Mouse (Mus musculus): ENCODE results near the gene Ap3b2.
A peak's percentile ranks its signal among the peaks of the same experiment; 100 is the strongest.
"Not testable (repeated sequence)": the region's sequence is repeated elsewhere in the genome, so short reads cannot be mapped to it uniquely, and the experiment has no call there.

The Ap3b2 gene

DNA sequence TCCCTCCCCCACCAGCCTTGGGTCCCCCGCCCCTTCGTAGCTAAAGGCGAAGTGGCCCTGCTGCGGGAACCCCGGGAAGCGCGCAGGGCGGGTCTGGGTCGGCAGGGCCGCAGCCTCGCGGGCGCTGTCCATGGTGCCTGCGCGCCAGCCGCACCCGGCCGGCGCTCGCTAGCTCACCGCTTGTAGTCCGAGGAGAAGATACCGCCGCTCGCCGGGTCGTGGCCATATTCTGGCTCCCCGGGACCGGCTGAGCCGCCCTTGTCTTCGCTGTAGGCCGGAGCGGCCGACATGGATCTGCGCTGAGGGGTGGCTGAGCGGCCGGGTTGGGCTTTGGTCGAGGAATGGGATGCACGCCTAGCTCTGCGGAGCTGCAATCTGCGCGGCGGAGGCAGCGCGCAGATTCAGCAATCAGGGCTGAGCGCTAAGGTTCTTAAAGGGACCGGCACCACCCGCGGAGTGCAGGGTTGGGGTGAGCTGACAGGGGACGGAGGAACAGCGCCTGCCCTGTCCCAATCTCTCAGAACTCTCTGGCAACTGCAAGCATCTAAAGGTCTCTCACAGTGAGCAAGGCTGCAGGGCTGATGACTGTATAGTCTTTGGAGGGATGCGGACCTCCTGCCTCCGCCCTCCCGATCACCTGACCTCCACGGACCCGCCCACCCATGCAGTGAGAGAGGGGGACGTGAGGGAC, at the start of gene Ap3b2:
Gene Ap3b2 (minus strand): TSS at position 595 of the 691 bp plus-strand sequence.
- DNase-seq: peak; percentile 75

GRCm38 (mm10) chr7:81542934-81543333, 49.2 kb upstream of the Ap3b2 start:
- no peak for DNase-seq

DNA sequence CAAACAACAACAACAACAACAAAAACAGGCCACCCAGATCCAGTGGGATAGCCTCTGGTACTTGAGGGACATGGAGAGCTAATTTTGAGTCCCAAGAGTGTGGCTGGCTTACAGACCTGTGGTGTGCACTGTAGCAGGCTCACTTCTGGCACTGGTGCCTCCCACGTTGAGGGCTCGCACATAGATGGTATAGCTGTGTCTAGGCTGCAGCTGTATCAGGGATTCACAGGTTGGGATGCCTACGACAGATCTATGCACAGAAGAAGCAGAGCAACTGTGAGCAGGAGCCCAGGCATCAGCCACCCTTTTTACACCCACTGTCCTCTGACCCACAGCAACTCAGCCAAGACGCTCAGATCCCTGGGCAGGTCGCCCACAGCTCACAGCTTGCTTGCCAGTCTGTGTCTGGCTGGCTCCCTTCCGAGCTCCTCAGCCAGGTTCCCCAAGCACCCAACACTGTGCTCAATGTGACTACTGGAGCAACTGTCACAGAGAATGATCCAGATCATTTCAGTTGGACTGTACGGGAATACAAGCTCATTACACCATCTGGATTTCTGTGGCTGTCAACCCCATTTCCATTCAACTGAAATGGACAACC, 48.3 kb upstream of the Ap3b2 start:
- no peak for DNase-seq

DNA sequence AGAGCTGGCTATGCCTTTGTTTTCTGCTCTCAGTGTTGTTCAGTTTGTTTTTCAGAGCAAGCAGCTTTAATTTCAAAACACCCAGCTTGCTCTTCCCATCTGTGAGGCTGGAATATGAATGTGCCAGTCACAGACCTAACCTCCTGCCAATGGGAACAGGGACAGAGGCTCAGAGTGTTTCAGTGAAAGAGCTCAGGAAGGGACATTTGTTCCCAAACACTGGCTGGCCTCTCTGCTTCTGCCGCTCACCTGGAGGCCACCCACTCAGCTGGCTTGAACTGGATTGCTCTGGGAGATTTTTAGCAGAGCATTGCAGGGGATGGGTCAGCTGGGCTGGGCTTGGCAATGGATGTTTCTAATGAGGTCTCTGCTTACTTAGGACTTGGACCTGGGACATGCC, 47.3 kb upstream of the Ap3b2 start:
- no peak for DNase-seq

DNA sequence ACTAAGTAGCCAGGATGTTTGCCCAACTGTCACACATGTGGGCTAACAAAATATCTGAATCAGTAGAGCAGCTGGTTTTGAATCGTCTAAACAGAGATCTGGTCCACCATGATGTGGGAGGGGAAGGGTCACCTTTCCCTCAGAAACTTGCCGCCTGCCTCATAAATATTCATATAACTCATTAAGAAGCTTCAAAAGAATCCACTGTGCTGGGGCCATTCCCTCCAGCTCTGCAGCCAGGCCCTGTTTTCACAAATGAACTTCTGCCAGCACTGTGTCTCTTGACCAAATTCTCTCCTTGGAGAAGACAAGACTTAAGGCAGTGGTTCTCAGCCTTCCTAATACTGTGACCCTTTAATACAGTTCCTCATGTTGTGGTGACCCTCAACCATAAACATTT, 45.8 kb upstream of the Ap3b2 start:
- no peak for DNase-seq

DNA sequence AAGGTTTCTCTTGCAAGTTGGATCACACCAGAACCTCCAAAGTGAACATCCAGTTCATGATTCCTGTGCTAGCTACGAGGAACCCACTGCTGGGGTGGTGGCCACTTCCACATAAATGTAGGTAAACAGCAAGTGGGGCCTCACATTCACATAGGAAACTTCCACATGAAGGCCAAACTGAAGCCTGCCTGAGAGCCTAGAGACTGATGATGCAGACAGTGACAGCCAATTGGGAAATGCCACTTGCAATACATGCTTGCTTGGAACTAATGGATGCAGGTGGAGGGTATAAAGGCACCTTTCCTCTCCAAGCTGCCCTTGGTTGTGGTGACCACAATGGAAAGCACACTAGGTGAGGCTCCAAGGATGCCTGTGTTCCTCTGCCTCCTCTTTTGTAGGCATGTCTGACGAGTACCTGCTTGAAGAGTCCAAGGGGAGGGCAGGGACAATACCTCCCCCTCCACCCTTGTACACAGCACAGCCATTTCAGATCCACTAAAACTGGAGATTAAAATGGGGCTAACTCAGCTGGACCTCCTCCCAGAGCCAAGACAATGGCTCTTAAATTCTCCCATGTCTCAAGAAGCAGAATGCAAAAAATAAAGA, 44.4 kb upstream of the Ap3b2 start:
- peak; percentile 21 for DNase-seq

DNA sequence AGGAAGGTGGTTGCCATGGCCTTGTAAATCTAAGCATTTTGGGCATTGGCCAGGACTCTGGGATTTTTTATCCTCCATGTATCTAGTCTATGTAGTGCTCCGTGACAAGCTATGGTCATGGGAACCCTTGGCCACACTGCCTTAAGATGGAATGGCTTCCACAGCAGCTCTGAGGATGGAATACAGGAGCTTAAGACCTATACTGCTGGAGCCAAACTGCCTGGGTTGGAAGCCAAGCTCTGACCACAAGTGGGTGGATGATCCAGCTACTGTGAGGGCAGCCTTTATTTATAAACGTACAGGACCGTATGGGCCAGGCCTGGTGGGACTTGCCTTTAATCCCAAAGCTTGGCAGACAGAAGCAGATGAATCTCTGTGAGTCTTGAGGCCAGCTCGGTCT, 42.8 kb upstream of the Ap3b2 start:
- no peak for DNase-seq

DNA sequence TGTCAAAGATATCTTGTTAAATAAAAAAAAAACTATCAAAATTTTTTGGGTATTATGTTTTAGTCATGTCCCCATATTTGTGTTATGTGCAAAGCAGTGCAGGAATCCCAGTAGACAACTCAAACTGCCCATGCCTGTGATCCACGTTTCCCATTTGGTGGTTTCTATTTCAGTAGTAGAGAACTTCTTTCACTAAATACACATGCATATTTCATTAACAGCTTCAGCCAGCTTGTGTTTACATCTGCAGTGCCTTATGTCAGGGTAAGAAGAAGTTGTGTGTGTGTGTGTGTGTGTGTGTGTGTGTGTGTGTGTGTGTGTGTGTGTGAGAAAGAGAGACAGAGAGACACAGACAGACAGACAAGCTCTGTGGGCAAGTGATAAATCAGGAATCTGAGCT, 37.7 kb upstream of the Ap3b2 start:
- no peak for DNase-seq

- DNase-seq: no peak
Observed at GRCm38 (mm10) chr7:81528918-81529317, 35.2 kb upstream of the Ap3b2 start.

GRCm38 (mm10) chr7:81523663-81524017, 29.9 kb upstream of the Ap3b2 start:
- DNase-seq: no peak

DNA sequence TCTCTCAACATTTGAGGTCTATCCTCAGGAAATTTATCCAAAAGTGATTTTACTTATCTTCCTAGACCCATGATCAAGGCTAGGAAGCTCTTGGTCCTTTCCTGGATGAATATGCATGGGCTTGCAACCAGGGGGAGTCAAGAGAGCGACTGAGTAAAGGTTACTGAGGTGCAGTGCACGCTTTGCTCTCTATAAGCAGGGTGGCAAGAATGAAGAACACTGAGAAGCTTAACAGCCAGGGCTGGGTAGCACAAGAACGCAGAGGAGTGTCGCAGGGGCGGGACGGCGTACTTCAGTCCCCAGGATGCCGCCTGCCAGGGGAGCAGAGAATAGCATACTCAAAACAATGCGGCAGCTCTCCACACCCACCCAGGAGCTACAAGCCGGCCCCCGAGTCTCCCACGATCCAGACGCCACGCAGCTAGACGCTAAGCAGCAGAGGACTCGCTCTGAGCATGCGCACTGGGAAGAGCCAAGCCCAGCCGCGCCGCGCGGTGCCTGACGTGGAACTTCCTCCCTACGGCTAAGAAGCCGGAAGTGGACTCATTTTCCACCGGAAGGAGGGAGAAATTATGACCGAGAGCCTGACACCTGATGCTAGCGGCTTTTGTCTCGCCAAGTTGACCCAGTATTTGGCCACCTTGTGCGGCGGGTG, 29.4 kb upstream of the Ap3b2 start:
- DNase-seq: peak; percentile 91

DNA sequence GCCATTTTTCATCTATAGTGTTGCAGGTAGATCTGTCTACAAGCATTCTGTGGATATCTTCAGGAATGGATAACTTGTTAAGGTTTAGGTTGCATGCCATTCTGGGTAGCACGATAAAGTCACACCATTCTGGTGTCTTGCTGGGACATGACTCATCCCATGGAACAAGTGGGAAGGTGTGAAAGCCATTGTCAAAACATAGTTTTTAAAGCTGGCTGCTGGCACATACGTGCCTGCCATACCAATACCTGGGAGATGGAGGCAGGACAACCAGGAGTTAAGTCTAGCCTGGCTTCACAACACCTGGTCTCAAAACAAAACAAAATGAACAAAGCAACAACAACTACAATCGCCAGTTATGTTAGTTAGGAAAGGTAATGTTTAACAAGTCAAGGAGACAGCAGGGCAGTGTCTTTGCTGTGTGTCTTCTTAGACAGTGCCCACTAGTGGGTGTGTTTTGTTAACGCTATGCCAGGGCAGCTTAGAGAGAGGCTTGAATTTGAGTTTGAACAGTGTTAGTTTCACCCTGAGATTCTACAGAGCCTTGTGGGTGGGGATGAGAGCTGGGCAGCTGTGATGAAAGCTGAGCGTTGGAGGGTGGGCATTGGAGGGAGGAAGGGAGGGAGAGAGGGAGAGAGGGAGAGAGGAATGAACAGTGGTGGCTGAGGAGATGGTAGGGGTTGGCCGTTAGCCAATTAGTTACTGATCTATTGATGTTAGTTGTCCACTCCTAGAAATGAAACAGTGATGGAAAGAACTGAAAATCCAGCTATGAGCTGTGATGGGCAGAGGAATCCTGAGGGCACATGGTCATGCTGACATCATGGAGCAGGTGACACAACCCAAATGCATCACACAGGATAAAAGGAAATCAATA, 22.7 kb upstream of the Ap3b2 start:
- peak; percentile 28 for DNase-seq

DNA sequence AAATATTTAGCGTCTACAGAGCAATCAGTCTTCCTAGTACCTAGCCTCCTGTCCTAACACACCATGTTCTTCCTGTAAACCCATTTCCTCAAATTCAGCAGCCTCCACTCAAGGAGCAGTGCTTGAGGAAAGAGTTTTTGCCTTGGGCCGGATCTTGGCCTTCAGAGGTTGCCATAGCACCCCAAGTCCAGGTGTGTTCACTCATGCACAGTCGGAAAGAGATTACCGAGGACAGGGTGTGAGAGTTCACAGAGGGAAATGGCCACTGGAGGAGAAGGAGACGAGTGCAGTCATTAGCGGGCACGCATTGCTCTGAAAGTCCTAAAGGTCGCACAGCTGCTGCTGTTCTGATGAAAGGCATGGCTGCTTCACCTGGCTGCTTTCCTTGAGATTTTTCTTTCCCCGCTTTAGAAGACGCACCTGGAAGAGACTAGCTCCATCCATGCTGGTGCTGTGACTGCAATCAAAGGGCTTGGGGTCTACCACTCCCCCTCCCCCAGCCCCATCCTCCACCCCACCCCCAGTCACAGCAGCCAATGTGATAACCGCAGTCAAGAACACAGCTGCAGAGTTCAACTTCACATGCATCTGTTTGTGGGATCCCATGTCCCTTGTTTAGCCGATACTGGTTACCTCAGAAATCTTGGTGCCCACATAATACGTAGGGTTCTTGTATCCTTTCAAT, 21.3 kb upstream of the Ap3b2 start:
- peak; percentile 57 for DNase-seq

DNA sequence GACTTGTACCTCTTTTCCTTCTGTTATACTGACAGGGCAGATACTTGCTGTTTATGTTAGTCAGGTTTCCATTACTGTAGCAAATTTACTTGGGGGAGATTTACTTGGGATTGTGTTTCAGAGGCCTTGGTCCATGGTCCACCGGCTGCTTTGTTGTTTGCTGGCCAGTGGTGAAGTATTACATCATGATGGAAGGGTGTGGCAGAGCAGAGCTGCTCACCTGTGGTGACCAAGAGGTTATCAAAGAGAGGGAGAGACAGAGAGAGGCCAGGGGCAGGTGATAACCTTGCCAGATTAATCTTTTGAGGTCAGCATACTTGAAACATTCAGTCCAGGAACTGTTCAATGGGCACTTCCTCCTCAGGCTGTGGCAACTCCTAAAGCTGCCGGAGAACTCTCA, 7.3 kb upstream of the Ap3b2 start:
- no peak for DNase-seq

DNA sequence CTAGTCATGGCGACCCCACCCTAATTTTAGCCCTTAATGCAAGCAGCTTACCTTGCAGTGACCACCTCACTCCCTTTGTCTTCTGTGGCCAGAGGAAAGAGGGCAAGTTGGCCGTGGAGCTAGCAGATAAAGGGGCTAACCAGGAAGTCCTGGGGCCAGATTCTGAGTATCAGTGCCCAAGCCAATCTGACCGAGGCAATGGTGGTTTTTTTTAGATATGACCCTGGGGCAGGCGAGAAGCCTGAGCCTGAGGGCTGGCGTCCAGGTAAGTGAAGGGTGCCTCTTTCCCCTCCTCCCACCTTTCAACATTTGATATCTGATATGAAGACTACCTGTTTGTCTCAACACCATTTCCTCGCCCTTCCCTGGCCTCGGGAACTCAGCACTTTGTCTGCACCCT, 4.5 kb upstream of the Ap3b2 start, which contains the start of gene BC048679:
Gene BC048679 (minus strand): TSS at position 101 of the 400 bp plus-strand sequence.
- DNase-seq: no peak

GRCm38 (mm10) chr7:81497171-81497570, 3.4 kb upstream of the Ap3b2 start:
- DNase-seq: no peak

DNA sequence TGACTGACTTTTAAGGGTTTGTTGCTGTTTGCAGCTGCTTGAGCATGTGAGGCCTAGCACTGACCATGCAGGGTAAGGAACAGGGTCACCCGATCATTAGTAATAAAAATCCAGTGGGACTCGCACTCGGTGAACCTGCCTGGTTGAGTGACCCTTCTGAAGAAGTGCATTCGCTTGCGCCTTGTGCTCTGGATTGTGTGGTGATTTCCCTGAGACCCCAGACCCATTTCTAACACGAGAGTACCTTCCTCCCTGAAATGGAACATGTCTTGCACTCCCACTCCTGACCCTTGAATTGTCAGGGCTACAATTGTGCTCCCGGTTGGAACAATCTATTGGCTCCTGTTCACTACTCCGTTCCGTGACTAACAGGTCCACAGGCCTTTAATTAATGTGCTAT, 1.1 kb downstream of the Ap3b2 start:
- DNase-seq: no peak

- DNase-seq: no peak
Observed at GRCm38 (mm10) chr7:81489649-81490048, 4.1 kb downstream of the Ap3b2 start.

DNA sequence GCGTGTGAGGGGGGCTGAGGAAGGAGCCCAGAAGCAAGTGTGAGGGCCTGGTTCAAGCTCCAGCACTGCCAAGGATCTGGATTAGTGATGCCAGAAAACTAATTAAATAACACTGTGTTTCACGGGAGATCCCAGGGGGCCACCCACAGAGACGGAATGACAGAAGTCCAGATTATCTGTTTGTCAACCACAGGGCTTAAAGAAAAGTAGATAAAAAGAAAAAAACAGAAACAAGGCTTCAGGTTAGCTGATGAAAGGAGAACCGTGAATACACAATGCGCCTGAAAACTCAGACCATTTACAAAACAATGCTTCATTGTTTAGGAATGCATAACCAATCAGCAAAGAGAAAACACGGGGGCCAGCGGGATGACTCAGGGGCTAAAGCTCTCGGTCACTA, 12.9 kb downstream of the Ap3b2 start:
- DNase-seq: no peak

GRCm38 (mm10) chr7:81479531-81480090, 14.1 kb downstream of the Ap3b2 start:
- DNase-seq: no peak

GRCm38 (mm10) chr7:81478261-81478660, 15.5 kb downstream of the Ap3b2 start:
- not testable (repeated sequence) for DNase-seq

- DNase-seq: peak; percentile 34
Observed at GRCm38 (mm10) chr7:81476833-81477232, 16.9 kb downstream of the Ap3b2 start.
